Mouse (Mus musculus) liver, embryonic 15.5 days (tissue): ENCODE measurements at regions not wholly inside any gene's neighbourhood (a gene's known extent, or its start where the extent isn't known, plus 50 kb on each side); places are given as distances from the start of the nearest gene placed in this dataset.

Source experiments
- ATAC-seq: fragments of 200-750 bp; cut with Nextera tagmentation; 2 replicates; pipeline ENCODE4 v1.8.0; 2017; ENCODE audit warnings: moderate number of reproducible peaks, mild to moderate bottlenecking, moderate library complexity; ENCODE audit not compliant: insufficient read depth
- H3K27ac ChIP-seq: fragments of 300-500 bp; sonication (generic); replicated peaks from 2 replicates; pipeline ENCODE4 v1.5.1; 2015; ENCODE audit warnings: mild to moderate bottlenecking, inconsistent platforms
- H3K27me3 ChIP-seq: fragments of 300-500 bp; sonication (generic); 2 replicates; pipeline ENCODE4 v1.6.1; 2015; ENCODE audit warnings: mild to moderate bottlenecking, inconsistent platforms
- H3K36me3 ChIP-seq: fragments of 300-500 bp; sonication (generic); replicated peaks from 2 replicates; pipeline ENCODE4 v1.6.1; 2015; ENCODE audit warnings: moderate library complexity, mild to moderate bottlenecking, inconsistent platforms
- H3K4me1 ChIP-seq: fragments of 300-500 bp; sonication (generic); replicated peaks from 2 replicates; pipeline ENCODE4 v1.6.1; 2015; ENCODE audit warnings: inconsistent platforms
- H3K4me2 ChIP-seq: fragments of 300-500 bp; sonication (generic); 2 replicates; pipeline ENCODE4 v1.6.1; 2015; ENCODE audit warnings: moderate library complexity, mild to moderate bottlenecking, inconsistent platforms
- H3K4me3 ChIP-seq: fragments of 300-500 bp; sonication (generic); replicated peaks from 2 replicates; pipeline ENCODE4 v1.5.1; 2015; ENCODE audit warnings: mild to moderate bottlenecking, inconsistent platforms
- H3K9ac ChIP-seq: fragments of 300-500 bp; sonication (generic); 2 replicates; pipeline ENCODE4 v1.6.1; 2015; ENCODE audit warnings: moderate library complexity, mild to moderate bottlenecking, inconsistent platforms
- H3K9me3 ChIP-seq: fragments of 300-500 bp; sonication (generic); replicated peaks from 2 replicates; pipeline ENCODE4 v1.6.1; 2016; ENCODE audit warnings: inconsistent platforms
- WGBS: fragments of 180-500 bp; shearing (Covaris S2); methylation state at CpG from one replicate; pipeline ENCODE4 v1.1.7; 2015; ENCODE audit warnings: mixed read lengths; ENCODE audit not compliant: insufficient replicate concordance; 5-methylcytosine and 5-hydroxymethylcytosine counted together

DNA sequence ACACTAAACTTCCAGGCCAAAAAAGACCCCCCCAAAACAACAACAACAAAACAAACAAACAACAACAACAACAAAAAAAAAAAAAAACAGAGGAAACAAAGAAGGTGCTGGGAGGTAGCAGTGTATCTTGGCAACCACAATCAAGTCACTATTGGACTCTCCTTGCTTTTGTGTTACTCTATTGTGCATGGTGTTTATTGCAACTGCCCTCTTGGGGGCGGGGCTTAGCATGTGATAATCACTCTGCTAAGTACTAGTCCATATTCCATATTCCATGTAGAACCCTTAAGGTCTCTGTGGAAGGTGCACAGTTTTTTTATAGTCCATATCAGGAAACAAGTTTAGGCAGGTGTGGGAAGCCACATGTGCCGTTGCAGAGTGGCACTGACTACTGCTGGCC lies 200.7 kb downstream of the Sec16b start:
- Histone ChIP-seq H3K4me3 (no peak overlapping the region), H3K9ac (no peak overlapping the region), H3K36me3 (no peaks in the 10 kb centered on the region), H3K4me1 (peaks cover 7% of the 10 kb centered on the region), H3K9me3 (no peaks in the 10 kb centered on the region), H3K27me3 (no peaks in the 10 kb centered on the region), H3K4me2 (no peak overlapping the region), H3K27ac (no peak overlapping the region)
- no peak for ATAC-seq
- WGBS: 70% methylated on average over 2 of the region's 2 CpGs

DNA sequence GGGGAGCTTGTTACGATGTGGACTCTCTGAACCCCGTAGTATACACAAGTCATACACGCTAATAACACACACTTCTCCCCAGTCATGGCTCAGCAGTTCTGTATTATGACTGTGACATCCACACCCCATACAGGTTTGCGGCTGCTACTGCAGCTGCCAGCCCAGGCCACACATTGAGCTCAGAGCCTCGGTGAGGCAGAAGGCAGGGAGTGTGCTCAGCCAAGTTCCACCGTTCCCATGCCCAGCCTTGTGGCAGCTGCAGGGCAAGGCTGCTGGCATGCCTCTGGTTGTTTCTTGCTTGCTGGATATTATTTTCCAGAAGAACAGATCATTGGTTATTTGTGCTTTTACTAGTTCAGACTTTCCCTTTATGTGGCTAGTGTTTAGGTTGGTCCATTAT lies 202.6 kb downstream of the Sec16b start:
- H3K36me3 ChIP-seq: no peaks in the 10 kb centered on the region
- H3K9me3 ChIP-seq: no peaks in the 10 kb centered on the region
- no peak overlapping the region for H3K4me2 ChIP-seq
- no peak overlapping the region for H3K27ac ChIP-seq
- ATAC-seq: no peak
- WGBS: 81% methylated on average over 6 of the region's 6 CpGs
- no peak overlapping the region for H3K9ac ChIP-seq
- peaks cover under 1% of the 10 kb centered on the region; the same call in 1 of the 2 replicates for H3K4me1 ChIP-seq
- no peak overlapping the region for H3K4me3 ChIP-seq
- no peaks in the 10 kb centered on the region for H3K27me3 ChIP-seq

DNA sequence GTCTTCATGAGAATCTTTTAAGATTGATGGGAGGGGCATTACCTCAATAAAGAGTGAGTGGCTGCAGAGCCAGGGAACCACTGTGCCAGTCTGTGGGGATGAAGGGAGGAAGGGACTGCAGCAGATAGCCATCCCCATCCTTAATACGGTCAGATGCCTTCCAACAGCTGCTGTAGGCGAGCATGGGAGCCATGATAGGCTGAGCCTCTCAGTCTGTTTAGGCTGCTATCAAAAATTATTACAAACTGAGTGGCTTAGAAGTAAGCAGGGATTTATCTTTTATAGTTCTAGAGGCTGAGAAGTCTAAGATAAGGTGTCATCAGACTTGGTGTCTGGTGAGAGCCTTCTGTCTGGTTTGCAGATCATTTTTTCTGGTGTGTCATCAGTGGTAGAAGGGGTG lies 204.3 kb downstream of the Sec16b start:
- Histone ChIP-seq H3K27ac (no peak overlapping the region), H3K9me3 (no peaks in the 10 kb centered on the region), H3K36me3 (no peaks in the 10 kb centered on the region), H3K4me1 (no peaks in the 10 kb centered on the region), H3K4me2 (no peak overlapping the region), H3K27me3 (no peaks in the 10 kb centered on the region), H3K4me3 (no peak overlapping the region), H3K9ac (no peak overlapping the region)
- WGBS: 39% methylated on average over 2 of the region's 2 CpGs
- ATAC-seq: 0 out of 2 replicates have a peak, but pooled peaks have one; percentile 41

DNA sequence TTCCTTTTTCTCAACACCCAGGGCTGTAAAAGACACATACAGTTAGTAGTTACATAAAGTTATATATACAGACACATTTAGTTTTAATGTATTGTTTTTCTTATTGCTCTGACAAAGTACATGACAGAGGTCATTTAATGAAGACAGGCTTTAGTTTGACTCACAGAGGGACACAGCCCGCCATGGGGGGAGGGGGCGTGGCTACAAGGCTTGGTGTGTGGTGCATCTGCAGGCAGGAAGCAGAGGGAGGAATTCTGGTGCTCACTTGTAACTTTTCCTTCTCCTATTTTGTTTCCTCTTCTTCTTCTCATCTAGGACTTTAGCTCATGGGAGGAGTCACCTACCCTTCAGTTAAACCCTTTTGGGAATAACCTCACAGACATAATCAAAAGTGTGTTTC lies 206.0 kb downstream of the Sec16b start:
- Histone ChIP-seq H3K36me3 (no peaks in the 10 kb centered on the region), H3K27me3 (no peaks in the 10 kb centered on the region), H3K4me1 (no peaks in the 10 kb centered on the region), H3K4me2 (no peak overlapping the region), H3K27ac (no peak overlapping the region), H3K9ac (no peak overlapping the region), H3K4me3 (no peak overlapping the region), H3K9me3 (no peaks in the 10 kb centered on the region)
- 24% methylated on average over 2 of the region's 2 CpGs for WGBS
- ATAC-seq: no peak

DNA sequence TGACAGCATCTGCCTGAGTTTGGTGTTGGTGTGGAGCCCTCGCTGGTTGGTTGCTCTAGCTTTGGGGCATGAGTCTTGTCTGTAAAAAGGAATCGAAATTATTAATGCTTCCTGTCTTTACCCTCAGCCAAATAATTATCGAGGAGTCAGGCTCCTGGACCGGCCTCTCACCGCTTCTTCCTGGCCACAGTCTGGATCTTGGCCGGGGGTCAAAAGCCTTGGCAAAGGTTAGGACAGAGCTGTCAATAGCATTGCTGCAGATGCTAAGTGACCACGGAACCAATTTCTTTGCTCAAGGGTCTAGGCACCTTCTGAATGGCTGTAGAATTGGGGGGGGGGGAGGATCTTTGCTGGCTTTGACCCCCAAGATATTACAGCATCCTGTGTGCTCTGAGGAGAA lies 207.3 kb downstream of the Sec16b start:
- Histone ChIP-seq H3K4me3 (no peak overlapping the region), H3K27ac (no peak overlapping the region), H3K36me3 (no peaks in the 10 kb centered on the region), H3K27me3 (no peaks in the 10 kb centered on the region), H3K4me1 (no peaks in the 10 kb centered on the region), H3K9me3 (no peaks in the 10 kb centered on the region), H3K4me2 (no peak overlapping the region), H3K9ac (no peak overlapping the region)
- ATAC-seq: no peak
- WGBS: 71% methylated on average over 7 of the region's 7 CpGs

DNA sequence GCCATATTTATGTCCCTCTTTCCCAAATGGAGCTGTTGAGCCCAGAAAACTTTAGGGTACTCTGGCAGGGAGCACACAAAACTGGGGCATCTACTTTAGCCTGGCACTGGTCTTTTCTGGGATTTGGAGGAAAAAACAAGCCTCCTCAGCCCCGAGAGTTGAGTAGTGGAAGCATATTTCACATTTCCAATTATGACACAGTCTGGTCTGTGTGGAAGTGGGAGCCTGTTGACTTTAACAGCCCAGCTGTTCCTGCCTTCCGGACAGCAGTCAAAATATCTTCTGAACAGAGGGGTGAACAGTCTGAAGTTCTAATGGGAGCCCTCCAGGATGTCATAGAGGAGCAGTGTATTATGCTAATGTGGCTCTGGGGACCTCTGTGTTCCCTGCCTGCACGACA lies 209.1 kb downstream of the Sec16b start:
- no peak overlapping the region for H3K27ac ChIP-seq
- no peaks in the 10 kb centered on the region for H3K9me3 ChIP-seq
- no peaks in the 10 kb centered on the region for H3K4me1 ChIP-seq
- H3K4me3 ChIP-seq: no peak overlapping the region
- 43% methylated on average over 3 of the region's 3 CpGs for WGBS
- ATAC-seq: no peak
- H3K4me2 ChIP-seq: no peak overlapping the region
- no peaks in the 10 kb centered on the region for H3K27me3 ChIP-seq
- no peak overlapping the region for H3K9ac ChIP-seq
- no peaks in the 10 kb centered on the region for H3K36me3 ChIP-seq

DNA sequence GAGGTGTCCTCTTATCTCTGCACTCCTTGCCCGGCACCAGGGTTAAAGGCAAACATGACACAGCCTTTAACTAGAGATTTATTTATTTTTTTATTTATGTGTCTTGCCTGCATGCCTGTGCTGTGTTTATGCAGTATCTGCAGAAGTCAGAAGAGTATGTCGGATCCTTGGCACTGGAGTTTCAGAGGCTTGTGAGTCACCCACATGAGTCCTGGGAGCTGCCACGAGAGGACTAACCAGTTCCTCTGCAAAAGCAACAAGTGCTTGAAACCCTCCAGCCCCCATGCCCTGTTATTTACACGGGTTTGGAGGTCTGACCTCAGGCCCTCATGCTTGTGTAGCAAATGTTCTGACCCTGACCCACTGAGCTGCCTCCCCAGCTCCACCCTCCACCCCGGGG lies 210.6 kb downstream of the Sec16b start:
- Histone ChIP-seq H3K27ac (no peak overlapping the region), H3K27me3 (0 out of 2 replicates have a peak, but pooled peaks cover 4% of the 10 kb centered on the region), H3K9ac (no peak overlapping the region), H3K4me2 (no peak overlapping the region), H3K9me3 (no peaks in the 10 kb centered on the region), H3K4me3 (no peak overlapping the region), H3K36me3 (no peaks in the 10 kb centered on the region), H3K4me1 (no peaks in the 10 kb centered on the region)
- WGBS: 36% methylated on average over 5 of the region's 5 CpGs
- no peak for ATAC-seq

DNA sequence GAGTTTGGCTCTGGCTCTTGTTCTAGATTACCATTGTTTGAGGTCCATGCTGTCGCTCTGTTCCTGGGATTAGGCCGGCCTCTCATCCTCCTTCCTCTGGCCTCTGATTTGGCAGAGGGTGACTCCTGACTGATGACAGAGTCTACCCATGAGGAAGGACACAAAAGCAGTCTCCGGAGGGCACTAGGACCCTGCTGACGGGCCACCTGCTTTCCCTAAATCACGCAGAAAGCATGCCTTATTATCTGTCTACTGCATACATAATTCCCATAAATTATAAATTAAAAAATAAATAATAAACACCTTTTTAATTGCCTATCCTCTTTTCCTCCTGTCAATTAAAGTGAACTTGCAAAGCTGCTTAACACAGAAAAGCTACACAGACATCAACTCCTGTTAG lies 215.4 kb downstream of the Sec16b start:
- H3K9ac ChIP-seq: no peak overlapping the region
- no peak overlapping the region for H3K27ac ChIP-seq
- peaks cover 21% of the 10 kb centered on the region for H3K27me3 ChIP-seq
- no peak overlapping the region for H3K4me3 ChIP-seq
- H3K4me2 ChIP-seq: no peak overlapping the region
- ATAC-seq: no peak
- H3K9me3 ChIP-seq: no peaks in the 10 kb centered on the region
- WGBS: 74% methylated on average over 5 of the region's 5 CpGs
- H3K36me3 ChIP-seq: no peaks in the 10 kb centered on the region
- H3K4me1 ChIP-seq: no peaks in the 10 kb centered on the region

DNA sequence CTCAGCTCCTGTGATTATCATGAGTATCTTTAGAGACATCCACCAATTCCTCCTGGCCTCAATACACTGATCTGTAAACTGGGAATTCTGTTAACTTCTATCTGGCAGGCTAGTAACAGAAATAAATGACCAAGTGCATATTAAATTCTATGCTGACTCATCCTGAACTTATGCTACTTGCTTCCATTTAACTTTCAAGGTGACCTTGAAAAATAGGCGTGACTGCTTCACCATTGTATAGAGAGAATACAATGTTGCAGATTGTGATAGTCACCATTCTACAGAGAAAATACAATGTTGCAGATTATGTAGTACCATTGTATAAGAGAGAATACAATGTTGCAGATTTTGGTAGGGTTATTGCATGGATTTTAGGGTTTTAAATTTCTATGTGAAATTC lies 224.6 kb downstream of the Sec16b start:
- WGBS: 61% methylated on average over 1 of the region's 1 CpGs
- no peak for ATAC-seq
- Histone ChIP-seq H3K36me3 (no peaks in the 10 kb centered on the region), H3K9me3 (no peaks in the 10 kb centered on the region), H3K4me2 (no peak overlapping the region), H3K9ac (no peak overlapping the region), H3K4me1 (no peaks in the 10 kb centered on the region), H3K4me3 (no peak overlapping the region), H3K27ac (no peak overlapping the region), H3K27me3 (no peaks in the 10 kb centered on the region)

DNA sequence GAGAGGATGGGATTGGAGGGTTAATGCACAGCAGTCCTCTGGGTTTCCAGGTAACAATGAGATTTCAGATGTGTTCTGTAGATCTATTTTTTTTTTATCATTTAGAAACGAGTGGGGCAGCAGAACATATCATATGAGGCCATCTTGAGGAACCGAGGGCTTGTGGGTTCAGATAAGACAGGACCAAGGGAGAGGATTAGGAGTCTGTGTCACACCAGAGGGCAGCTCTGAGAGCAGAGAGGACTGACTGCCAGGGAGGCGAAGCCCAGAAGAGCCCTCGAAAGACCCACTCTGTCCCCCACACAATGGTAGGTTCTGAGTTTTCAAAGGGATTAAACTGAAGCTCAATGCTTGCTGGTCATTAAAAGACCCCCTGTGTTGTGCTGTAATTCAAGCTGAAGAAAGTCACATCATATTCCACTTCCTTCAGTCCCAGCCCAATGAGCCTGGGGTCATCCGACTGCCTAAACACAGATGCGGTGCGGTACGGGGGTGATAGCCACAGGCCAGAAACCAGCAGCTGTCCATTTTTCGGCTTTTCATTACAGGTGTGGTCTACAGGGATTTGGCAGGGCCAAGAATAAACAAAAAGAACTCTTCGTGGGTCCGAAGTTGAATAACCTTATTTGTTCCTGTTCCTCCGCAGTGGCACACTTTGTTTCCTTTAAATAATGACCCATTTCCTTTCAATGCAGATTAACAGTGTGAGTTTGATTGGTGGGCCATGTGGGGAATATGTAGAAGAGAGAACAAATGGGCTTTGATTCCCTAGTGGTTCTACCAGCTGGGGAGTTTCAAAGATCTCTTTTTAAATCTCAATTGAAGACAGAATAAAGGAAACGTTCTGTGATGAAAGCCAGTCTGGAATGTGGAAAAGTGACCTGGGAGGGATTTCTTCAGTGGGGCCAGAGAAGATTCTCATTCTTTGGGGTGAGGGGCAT lies 234.5 kb downstream of the Sec16b start:
- Histone ChIP-seq H3K4me2 (no peak overlapping the region), H3K9me3 (no peaks in the 10 kb centered on the region), H3K4me3 (no peak overlapping the region), H3K36me3 (no peaks in the 10 kb centered on the region), H3K27ac (no peak overlapping the region), H3K27me3 (no peaks in the 10 kb centered on the region), H3K9ac (no peak overlapping the region), H3K4me1 (peaks cover 2% of the 10 kb centered on the region; the same call in 1 of the 2 replicates)
- peak; percentile 66; the same call in 1 of the 2 replicates for ATAC-seq
- 52% methylated on average over 13 of the region's 13 CpGs for WGBS

DNA sequence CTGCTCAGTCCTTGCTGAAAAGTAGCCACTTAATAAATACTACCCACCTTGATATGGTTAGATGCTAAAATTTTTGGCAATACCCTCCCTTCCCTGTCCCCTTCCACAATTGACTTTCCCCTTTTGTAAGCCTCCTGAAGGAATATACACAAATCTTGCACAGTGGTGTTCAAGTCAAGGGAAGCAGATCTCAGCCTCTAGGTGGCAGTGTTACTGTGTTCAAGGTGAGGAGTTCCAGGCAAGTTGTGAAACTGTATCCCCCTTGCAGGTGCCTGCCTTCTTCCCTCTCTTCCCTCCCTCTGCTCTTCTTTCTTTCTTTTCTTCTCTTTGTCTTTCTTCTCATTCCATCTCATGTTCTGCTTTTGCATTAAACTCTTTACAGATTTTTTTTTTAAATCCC lies 239.1 kb downstream of the Sec16b start:
- peaks cover 2% of the 10 kb centered on the region; the same call in 1 of the 2 replicates for H3K4me1 ChIP-seq

More for the DNA sequence above, 239.1 kb downstream of the Sec16b start:
- Histone ChIP-seq H3K9ac (no peak overlapping the region), H3K27ac (no peak overlapping the region), H3K36me3 (no peaks in the 10 kb centered on the region), H3K27me3 (no peaks in the 10 kb centered on the region), H3K9me3 (no peaks in the 10 kb centered on the region), H3K4me3 (no peak overlapping the region), H3K4me2 (no peak overlapping the region)
- no peak for ATAC-seq
